In genomic region chr1:177337141-177337540, GRCm38 (mm10) we compare ENCODE assay signal across 26 mouse cellular contexts.
DNase-seq lines count a peak whose midpoint lies in the region; ATAC-seq and TF ChIP-seq lines count a peak whose summit lies in the region.
"Had no signal": no experiment of that assay in that cellular context is flagged by ENCODE, and none has a peak within 500 bp of the region (broad histone marks: within the 10 kb centered on the region; RNA-seq: fewer than 3 reads in every experiment).

No protein-coding gene starts in this region.

- no peaks in the 10 kb centered on the region for H3K9me3 ChIP-seq in liver, embryonic 15.5 days (replicated peaks)
- H3K9me3 ChIP-seq in liver, postnatal 0 days (ENCODE audit: low read length): no peaks in the 10 kb centered on the region
- no peaks in the 10 kb centered on the region for H3K9me3 ChIP-seq in midbrain, embryonic 12.5 days
- no peaks in the 10 kb centered on the region for H3K9me3 ChIP-seq in midbrain, embryonic 16.5 days (replicated peaks; ENCODE audit: control insufficient read depth, low read length, poor library complexity, severe bottlenecking)
- H3K9me3 ChIP-seq: embryonic facial prominence, embryonic 10.5 days; embryonic facial prominence, embryonic 13.5 days; heart, embryonic 15.5 days had no signal

- 0 out of 2 replicates have a peak, but pooled peaks cover 3% of the 10 kb centered on the region for H3K4me1 ChIP-seq in liver, embryonic 15.5 days (replicated peaks)
- H3K4me1 ChIP-seq in liver, postnatal 0 days (ENCODE audit: insufficient read depth): peaks cover 7% of the 10 kb centered on the region; the same call in 1 of the 2 replicates
- H3K4me1 ChIP-seq in midbrain, embryonic 12.5 days: peaks cover 28% of the 10 kb centered on the region
- H3K4me1 ChIP-seq in midbrain, embryonic 16.5 days (ENCODE audit: control insufficient read depth, insufficient read depth, low read length): peaks cover 6% of the 10 kb centered on the region; the same call in 1 of the 2 replicates

- no peak overlapping the region for H3K4me2 ChIP-seq in liver, embryonic 15.5 days
- H3K4me2 ChIP-seq in liver, postnatal 0 days (ENCODE audit: low read depth, low read length): no peak overlapping the region
- H3K4me2 ChIP-seq in midbrain, embryonic 12.5 days (replicated peaks): no peak overlapping the region
- H3K4me2 ChIP-seq in midbrain, embryonic 16.5 days (ENCODE audit: low read length): no peak overlapping the region
- H3K4me2 ChIP-seq: embryonic facial prominence, embryonic 13.5 days; heart, embryonic 11.5 days; heart, embryonic 15.5 days; hindbrain, embryonic 14.5 days had no signal

- H3K27ac ChIP-seq in liver, embryonic 15.5 days (replicated peaks): no peak overlapping the region
- H3K27ac ChIP-seq in liver, postnatal 0 days (ENCODE audit: low read depth): no peak overlapping the region
- H3K27ac ChIP-seq in midbrain, embryonic 12.5 days (replicated peaks): peak overlapping the region; percentile 30
- no peak overlapping the region for H3K27ac ChIP-seq in midbrain, embryonic 16.5 days (ENCODE audit: low read length)
- H3K27ac ChIP-seq: embryonic facial prominence, embryonic 10.5 days; embryonic facial prominence, embryonic 13.5 days; heart, embryonic 15.5 days had no signal

- H3K36me3 ChIP-seq in liver, embryonic 15.5 days (replicated peaks): no peaks in the 10 kb centered on the region
- H3K36me3 ChIP-seq in liver, postnatal 0 days (replicated peaks; ENCODE audit: insufficient read depth, low read length): no peaks in the 10 kb centered on the region
- H3K36me3 ChIP-seq in midbrain, embryonic 12.5 days: no peaks in the 10 kb centered on the region
- no peaks in the 10 kb centered on the region for H3K36me3 ChIP-seq in midbrain, embryonic 16.5 days (ENCODE audit: control insufficient read depth, insufficient read depth, low read length)
- H3K36me3 ChIP-seq: embryonic facial prominence, embryonic 10.5 days; embryonic facial prominence, embryonic 13.5 days; heart, embryonic 15.5 days had no signal

- 63% methylated on average over 4 of the region's 4 CpGs for WGBS in liver, embryonic 15.5 days (ENCODE audit: insufficient replicate concordance)
- WGBS in liver, postnatal 0 days (ENCODE audit: insufficient replicate concordance): 76% methylated on average over 4 of the region's 4 CpGs
- 86% methylated on average over 4 of the region's 4 CpGs for WGBS in midbrain, embryonic 12.5 days
- WGBS in midbrain, embryonic 16.5 days: 91% methylated on average over 4 of the region's 4 CpGs

- no peaks in the 10 kb centered on the region for H3K27me3 ChIP-seq in liver, embryonic 15.5 days
- H3K27me3 ChIP-seq in liver, postnatal 0 days (ENCODE audit: insufficient read depth, low read length): no peaks in the 10 kb centered on the region
- H3K27me3 ChIP-seq in midbrain, embryonic 12.5 days: no peaks in the 10 kb centered on the region
- H3K27me3 ChIP-seq in midbrain, embryonic 16.5 days (ENCODE audit: control insufficient read depth, insufficient read depth, low read depth, low read length): no peaks in the 10 kb centered on the region
- H3K27me3 ChIP-seq: embryonic facial prominence, embryonic 13.5 days; heart, embryonic 15.5 days had no signal

- ATAC-seq in frontal cortex, adult (ENCODE audit: low TSS enrichment): peak; percentile 61
- ATAC-seq in liver, embryonic 15.5 days (ENCODE audit: insufficient read depth): 0 out of 2 replicates have a peak, but pooled peaks have one; percentile 25
- no peak for ATAC-seq in liver, postnatal 0 days
- ATAC-seq in midbrain, embryonic 12.5 days (ENCODE audit: low FRiP score, low read depth): no peak
- no peak for ATAC-seq in midbrain, embryonic 16.5 days
- ATAC-seq: CD4-positive, CD25-positive, alpha-beta regulatory T cell, adult 4 months; forebrain, embryonic 14.5 days; forebrain, postnatal 0 days had no signal

- TF ChIP-seq EP300 in liver, postnatal 0 days (IDR thresholded peaks at IDR 0.05; ENCODE audit: low read depth): no peak

- no peak overlapping the region for H3K9ac ChIP-seq in liver, embryonic 15.5 days
- H3K9ac ChIP-seq in liver, postnatal 0 days (replicated peaks): no peak overlapping the region
- no peak overlapping the region for H3K9ac ChIP-seq in midbrain, embryonic 12.5 days (replicated peaks)
- no peak overlapping the region for H3K9ac ChIP-seq in midbrain, embryonic 16.5 days (ENCODE audit: low read depth, low read length)
- H3K9ac ChIP-seq: embryonic facial prominence, embryonic 13.5 days; forebrain, postnatal 0 days; heart, embryonic 15.5 days; hindbrain, embryonic 14.5 days had no signal

- no peak for TF ChIP-seq CTCF in liver, postnatal 0 days (IDR thresholded peaks at IDR 0.05; ENCODE audit: low read depth)

- no peak overlapping the region for H3K4me3 ChIP-seq in liver, embryonic 15.5 days (replicated peaks)
- H3K4me3 ChIP-seq in liver, postnatal 0 days (ENCODE audit: low read depth, low read length): no peak overlapping the region
- H3K4me3 ChIP-seq in midbrain, embryonic 12.5 days: no peak overlapping the region
- H3K4me3 ChIP-seq in midbrain, embryonic 16.5 days (ENCODE audit: low read depth, low read length): no peak overlapping the region
- H3K4me3 ChIP-seq: embryonic facial prominence, embryonic 10.5 days; embryonic facial prominence, embryonic 13.5 days; erythroblast, embryonic 14.5 days; heart, embryonic 15.5 days had no signal

- no peak for DNase-seq in frontal cortex, postnatal 25 days (ENCODE audit: low spot score in 2 of 2)
- DNase-seq in liver, postnatal 0 days: no peak
- peak; percentile 21 for DNase-seq in brain, adult 2 months (ENCODE audit: low read depth, low spot score)
- DNase-seq: adrenal gland, postnatal 14 days; cerebellum, adult 11-12 months; cerebellum, adult 8-10 months; cerebellum, postnatal 10 days; cerebellum, postnatal 36 days; embryo, embryonic 11 days; forebrain, postnatal 0 days; gastrocnemius, postnatal 10 days; gastrocnemius, postnatal 36 days; heart, postnatal 10 days; heart, postnatal 36 days had no signal

Comparison
In these comparisons a context has a peak if more than half of its experiments do, and no peak if none do; other contexts are left out.
1. ATAC-seq: peak in frontal cortex, adult (single experiment) and liver, embryonic 15.5 days (single experiment); none in liver, postnatal 0 days (single experiment), midbrain, embryonic 12.5 days (single experiment) and midbrain, embryonic 16.5 days (single experiment).